Mouse (Mus musculus) embryonic fibroblast, embryonic 13.5 days (primary cell): ENCODE measurements around the gene Gimap7. TPM values are rescaled to one million over a fixed set of nuclear protein-coding genes. Genes with fewer than 3 reads are reported as not detected.

Experiments used
- H3K27ac ChIP-seq: 2 replicates; pipeline ENCODE4 v1.5.1; 2012; ENCODE audit warnings: low read length, control low read depth, inconsistent platforms; ENCODE audit not compliant: insufficient read depth
- H3K4me1 ChIP-seq: 2 replicates; pipeline ENCODE4 v1.6.1; 2011; ENCODE audit warnings: low read length; ENCODE audit not compliant: control insufficient read depth, insufficient read depth
- H3K4me3 ChIP-seq: 2 replicates; pipeline ENCODE4 v1.5.1; 2011; ENCODE audit warnings: mild to moderate bottlenecking, control low read depth, low read length; ENCODE audit not compliant: insufficient read depth
- CTCF ChIP-seq: IDR thresholded peaks from 2 replicates; pipeline ENCODE4 v1.5.1; 2011; ENCODE audit warnings: mild to moderate bottlenecking, control low read depth, low read length, moderate library complexity, borderline replicate concordance; ENCODE audit not compliant: insufficient read depth
- POLR2A ChIP-seq: IDR thresholded peaks from 2 replicates; pipeline ENCODE4 v1.6.1; 2011; ENCODE audit warnings: low read depth, mild to moderate bottlenecking, control low read depth, low read length, moderate library complexity
- polyA plus RNA-seq: library from polyadenylated mRNA; stranded (reverse); fragments of >200 nt; gene quantifications from 2 replicates; pipeline ENCODE4 v1.2.4, GENCODE M21; 2011; ENCODE audit warnings: low read depth; ENCODE audit not compliant: missing spikeins, insufficient read length

Gene Gimap7
- polyA plus RNA-seq, 1 experiment, result not detected

DNA sequence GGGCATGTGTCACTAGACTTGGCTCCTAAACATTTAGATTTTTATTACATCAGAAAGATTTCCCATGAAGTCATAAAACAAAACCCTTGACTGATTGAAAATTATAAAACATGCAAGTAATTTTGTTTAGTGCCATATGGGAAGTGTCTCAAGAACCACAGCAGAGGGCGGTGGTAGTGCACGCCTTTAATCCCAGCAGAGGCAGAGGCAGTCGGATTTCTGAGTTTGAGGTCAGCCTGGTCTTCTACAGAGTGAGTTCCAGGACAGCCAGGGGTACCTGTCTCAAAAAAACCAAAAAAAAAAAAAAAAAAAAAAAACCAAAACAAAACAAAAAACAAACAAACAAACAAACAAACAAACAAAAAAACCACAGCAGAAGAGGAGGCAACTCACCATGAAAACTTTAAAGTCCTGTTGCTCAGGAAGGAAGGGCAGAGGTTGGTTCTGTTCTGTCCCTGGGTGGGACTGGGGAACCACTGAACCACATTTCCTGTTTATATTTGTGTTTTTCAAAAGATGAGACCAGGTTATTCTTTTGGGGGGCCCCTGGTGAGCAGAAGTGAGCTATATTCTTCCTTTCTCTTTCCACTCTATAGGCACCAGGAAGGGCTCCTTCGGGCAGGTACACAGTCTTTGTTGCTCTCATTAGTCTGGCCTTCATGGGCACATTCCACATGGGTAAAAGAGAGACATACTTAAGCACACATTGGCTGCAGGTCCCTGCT, 21.4 kb upstream of the Gimap7 start:
- H3K27ac ChIP-seq, result no peak overlapping the region
- H3K4me1 ChIP-seq, result no peaks in the 10 kb centered on the region
- no peak for TF ChIP-seq CTCF
- no peak for TF ChIP-seq POLR2A
- no peak overlapping the region for H3K4me3 ChIP-seq

DNA sequence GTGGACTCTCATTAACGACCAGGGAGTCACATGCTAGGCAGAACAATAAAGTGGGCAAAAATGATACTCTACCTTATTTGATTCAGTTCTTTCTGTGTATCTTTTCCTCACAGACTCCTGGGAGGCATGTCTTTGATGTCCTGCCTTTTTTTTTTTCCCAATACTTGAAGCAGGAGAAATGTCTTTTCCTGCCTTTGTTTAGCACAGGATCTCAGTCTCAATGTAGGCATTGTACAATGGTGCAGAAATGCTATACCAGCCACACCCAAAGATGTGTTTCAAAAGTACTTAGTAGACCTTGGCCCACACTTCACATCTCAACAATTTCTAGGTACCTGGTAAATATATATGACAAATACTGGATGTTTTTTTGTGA, 20.9 kb upstream of the Gimap7 start:
- H3K4me1 ChIP-seq, result no peaks in the 10 kb centered on the region
- no peak overlapping the region for H3K4me3 ChIP-seq
- TF ChIP-seq POLR2A (no peak), CTCF (no peak)
- no peak overlapping the region for H3K27ac ChIP-seq

DNA sequence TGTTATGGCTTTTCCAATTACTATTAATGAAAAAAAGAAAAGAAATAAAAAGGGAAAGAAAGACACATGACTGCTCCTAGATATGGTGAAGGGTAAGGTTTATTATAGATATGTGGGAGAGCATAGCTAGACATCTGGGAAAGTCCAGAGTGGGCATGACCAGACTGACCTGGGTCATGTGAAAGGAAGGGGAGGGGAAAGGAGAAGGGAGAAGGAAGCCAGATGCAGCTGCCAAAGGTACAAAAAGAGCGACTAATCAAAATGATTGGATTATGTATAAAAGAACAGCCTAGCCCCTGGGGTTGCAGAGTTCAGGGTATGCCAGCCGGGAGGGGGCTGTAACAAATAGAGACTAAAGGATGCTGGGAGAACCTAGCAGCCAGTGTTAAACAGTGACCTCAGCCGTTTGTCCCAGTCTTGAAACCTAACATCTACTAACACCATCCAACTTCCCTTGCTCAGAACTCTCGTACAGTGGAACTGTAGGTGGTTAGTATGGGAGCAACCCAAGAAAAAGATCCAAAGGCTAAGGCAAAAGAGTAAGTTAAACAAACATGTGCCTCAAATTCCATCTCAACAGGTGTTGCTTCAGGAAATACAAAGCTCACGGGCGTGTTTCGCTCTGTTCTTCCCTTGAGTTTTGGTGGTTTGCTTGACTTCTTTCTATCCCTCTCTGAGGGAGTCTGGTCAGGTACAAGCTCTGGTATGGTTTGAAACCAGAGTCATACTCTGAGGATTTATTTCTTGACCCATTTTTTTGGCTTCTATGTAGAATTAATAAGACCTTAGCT, 20.2 kb upstream of the Gimap7 start:
- Histone ChIP-seq H3K4me3 (no peak overlapping the region), H3K27ac (no peak overlapping the region), H3K4me1 (no peaks in the 10 kb centered on the region)
- TF ChIP-seq POLR2A (no peak), CTCF (no peak)

DNA sequence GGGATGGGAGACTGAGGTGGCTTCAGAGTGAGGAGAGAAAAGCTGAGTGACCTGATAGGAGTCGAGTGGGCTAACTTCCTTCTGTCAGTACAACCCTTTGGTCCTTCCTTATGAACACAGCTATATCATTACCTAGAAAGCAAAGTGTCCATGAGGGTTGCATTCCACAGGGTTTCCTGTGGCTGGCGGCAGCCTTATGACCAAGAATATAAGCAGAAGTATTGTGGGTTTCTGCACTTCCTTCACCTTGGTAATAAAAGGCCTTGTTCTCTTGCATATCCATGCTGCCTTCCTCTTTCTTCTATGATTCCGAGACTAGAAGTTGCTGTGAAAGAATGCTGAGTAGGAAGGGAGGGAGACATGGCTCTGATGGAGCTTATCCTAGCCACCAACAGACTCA, 19.5 kb upstream of the Gimap7 start:
- Histone ChIP-seq H3K4me1 (no peaks in the 10 kb centered on the region), H3K27ac (no peak overlapping the region), H3K4me3 (no peak overlapping the region)
- no peak for TF ChIP-seq POLR2A

DNA sequence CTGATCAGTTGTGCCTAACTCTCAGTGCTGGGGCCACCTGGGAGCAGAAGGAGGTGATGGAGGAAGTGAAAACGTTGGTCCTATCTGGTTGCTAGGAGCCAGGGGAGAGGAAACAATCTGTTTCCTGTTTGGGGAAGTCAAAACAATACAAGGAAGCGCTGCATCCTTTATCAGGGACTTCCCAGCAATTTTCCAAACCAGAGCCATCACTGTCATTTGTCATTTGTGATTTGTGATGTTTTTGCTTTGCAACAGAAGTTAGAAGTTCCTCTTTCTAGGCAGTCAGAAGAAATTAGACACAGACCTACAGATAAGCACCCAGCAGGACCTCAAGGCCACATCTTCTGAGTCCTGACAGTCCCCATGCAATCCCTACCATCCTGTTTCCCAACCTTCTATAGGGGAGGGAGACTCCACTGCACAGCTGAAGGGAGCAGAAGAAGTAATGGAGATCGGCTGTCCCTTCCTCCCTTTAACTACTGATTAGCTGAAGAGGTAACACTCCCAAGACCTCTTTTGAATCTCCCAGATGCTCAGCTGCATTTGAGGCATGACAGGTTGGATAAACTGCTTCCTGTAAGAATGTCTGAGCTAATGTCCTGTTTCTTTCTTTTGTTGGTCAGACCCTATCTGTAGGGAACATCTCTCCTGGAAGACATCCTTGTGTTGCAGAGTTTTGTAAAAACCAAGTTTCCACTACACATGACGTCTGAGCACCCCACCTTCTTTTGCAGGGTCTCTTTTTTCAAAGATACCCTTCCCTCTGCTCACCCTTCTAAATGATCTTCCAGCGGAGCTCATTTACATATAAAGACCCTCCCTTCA, 18.0 kb upstream of the Gimap7 start:
- TF ChIP-seq POLR2A, result no peak
- no peak for TF ChIP-seq CTCF
- Histone ChIP-seq H3K4me3 (no peak overlapping the region), H3K4me1 (no peaks in the 10 kb centered on the region), H3K27ac (no peak overlapping the region)

DNA sequence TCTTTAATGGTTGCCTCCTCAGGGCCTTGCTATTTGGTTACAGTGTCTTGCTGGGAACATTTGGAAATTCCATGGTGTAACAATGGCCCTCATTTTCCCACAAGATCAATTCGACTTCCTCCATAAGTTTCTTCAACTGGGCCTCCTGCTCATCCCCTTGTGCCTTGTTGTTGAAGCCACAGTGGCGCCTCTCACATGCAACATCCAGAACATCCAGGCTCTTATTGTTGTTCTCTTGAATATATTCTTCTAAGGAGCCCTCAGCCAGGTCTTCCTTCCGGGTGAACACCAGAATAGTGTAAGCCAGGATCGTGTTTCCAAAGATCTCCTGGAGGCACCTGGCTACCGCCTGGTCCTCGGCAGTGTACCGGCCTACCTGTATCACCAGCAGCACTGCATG, 16.3 kb upstream of the Gimap7 start:
- TF ChIP-seq CTCF, result no peak
- TF ChIP-seq POLR2A, result no peak
- H3K4me3 ChIP-seq, result no peak overlapping the region
- no peak overlapping the region for H3K27ac ChIP-seq
- H3K4me1 ChIP-seq, result no peaks in the 10 kb centered on the region

DNA sequence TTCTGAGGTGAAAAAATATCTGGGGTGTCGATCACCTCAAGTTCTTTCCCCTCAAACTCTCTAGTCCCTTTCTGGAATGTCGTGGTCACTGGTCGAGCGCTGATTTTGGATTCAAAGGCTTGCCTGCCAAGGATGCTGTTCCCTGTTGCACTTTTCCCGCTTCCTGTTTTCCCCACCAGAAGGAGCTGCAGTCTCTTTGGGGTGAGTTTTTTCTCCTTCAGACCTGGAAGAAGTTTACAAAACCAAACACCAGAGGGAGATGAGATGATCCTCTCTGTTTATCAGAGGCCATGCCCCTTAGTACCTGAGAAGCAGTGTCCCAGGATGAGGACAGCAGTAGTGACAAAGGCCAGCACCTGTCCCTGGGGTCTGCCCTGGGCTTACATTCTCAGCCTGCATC, 15.8 kb upstream of the Gimap7 start:
- H3K4me1 ChIP-seq, result no peaks in the 10 kb centered on the region
- H3K27ac ChIP-seq, result no peak overlapping the region
- H3K4me3 ChIP-seq, result no peak overlapping the region
- no peak for TF ChIP-seq POLR2A
- no peak for TF ChIP-seq CTCF

DNA sequence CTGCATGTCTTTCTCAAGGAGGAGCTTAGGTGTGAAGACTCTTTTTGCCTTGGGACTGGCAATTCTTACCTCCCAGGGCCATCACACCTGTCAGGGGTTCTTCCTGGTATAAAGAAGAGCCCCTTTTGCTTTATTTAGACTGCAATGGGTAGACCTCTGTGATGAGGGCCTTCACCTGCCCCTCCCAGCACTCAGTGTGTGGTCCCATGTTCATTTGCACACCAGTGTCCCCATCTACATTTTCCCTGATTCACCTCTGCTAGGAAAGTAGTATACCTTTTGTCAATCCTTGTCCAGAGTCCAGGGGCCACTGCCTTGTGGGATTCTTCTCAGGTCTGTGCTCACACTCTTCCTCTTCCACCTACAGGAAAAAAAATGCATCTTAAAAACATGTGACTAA, 14.3 kb upstream of the Gimap7 start:
- TF ChIP-seq CTCF (no peak), POLR2A (no peak)
- Histone ChIP-seq H3K4me1 (no peaks in the 10 kb centered on the region; the same call in 1 of the 2 replicates), H3K27ac (no peak overlapping the region), H3K4me3 (no peak overlapping the region)

DNA sequence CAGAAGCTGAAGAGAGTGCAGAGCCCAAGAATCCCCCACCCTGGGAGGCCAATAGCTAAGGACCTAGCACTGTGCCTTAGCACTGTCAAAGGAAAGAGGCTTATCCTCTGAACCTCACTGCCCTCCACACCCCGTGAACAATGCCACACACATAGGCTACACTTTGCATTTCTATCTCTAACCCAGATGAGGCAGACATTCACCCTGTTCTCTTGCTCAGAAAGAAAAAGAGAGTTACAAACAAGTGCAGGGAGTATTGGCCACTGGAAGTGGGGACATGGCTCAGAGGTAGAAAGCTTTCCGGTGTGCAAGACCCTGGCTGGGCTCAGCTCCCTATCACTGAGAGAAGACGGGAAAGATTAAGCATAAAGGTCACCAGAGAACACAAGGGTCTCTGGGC, 12.3 kb upstream of the Gimap7 start:
- TF ChIP-seq POLR2A (no peak), CTCF (no peak)
- Histone ChIP-seq H3K27ac (no peak overlapping the region), H3K4me3 (no peak overlapping the region), H3K4me1 (no peaks in the 10 kb centered on the region; the same call in 1 of the 2 replicates)
